Mouse (Mus musculus): ENCODE measurements around the gene Olfr749.
A peak's percentile ranks its signal among the peaks of the same experiment; 100 is the strongest.
"Not testable (repeated sequence)": the region's sequence is repeated elsewhere in the genome, so short reads cannot be mapped to it uniquely, and the experiment has no call there.

Gene Olfr749

GRCm38 (mm10) chr14:50744994-50745393 lies at the start of gene Olfr749:
TSS of gene Olfr749 (minus strand) at chr14:50745094.
- DNase-seq = no peak

- no peak for DNase-seq
Measured at GRCm38 (mm10) chr14:50788157-50788556, 43.3 kb upstream of the Olfr749 start.

DNA sequence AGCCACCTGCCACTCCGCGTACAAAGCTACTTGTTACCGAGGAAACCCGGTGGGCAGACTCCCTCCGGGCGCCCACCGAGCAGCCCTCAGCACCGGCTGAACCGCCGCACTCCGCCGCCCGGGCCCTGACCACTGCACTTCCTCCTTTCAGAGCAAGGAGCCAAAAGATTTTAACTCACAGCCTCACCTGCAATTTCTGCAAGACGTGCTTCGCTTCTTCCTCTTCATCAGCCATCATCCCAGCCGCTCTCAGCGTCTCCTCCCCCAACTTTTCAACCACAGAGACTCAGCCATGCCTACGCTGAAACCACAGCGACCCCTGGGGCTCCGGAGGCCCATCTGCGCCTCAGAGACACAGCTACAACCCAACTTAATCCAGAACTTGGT lies 40.4 kb upstream of the Olfr749 start, which contains the start of gene Ttc5:
Gene Ttc5, minus strand, starts transcription at position 269 of the 387 bp plus-strand sequence.
- peak; percentile 88 for DNase-seq

DNA sequence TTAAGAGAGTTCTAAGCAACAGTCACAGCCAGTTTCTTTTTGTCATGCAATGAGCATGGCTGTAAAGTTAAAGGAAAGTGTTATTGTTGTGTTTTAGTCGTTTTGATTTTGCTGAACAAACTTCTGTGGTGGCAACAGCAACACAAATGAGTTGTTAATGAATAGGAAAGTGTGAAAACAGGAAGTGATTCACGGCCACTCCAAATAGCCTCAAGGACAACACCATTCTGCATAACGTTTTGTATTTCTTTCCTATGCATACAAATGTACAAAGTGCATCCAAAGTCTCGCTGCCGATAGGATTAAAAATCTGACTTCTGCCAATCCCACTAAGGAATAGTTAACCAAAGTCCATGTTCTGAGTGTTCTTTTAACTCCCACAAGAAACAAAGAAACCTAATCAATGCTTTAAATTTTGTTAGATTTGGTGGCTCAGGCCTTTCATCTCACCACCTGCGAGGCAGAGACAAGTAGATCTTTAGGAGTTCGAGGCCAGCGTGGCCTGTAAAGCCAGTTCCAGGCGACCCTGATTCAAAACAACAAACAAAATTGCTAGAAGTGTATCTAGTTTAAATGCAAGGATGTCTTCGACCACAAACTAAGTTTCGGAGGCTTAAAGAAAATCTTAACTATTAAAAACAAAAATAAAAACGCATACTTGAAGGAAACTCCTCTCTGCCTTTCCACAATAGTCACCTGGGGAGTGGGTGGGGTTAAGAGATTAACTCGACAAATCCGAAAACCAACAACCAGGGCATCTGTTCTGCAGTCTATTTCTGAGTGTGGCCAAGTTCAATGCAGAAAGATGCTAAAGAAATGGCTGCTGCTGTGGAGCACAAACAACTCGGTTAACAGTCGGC lies 39.7 kb upstream of the Olfr749 start:
- no peak for DNase-seq

DNA sequence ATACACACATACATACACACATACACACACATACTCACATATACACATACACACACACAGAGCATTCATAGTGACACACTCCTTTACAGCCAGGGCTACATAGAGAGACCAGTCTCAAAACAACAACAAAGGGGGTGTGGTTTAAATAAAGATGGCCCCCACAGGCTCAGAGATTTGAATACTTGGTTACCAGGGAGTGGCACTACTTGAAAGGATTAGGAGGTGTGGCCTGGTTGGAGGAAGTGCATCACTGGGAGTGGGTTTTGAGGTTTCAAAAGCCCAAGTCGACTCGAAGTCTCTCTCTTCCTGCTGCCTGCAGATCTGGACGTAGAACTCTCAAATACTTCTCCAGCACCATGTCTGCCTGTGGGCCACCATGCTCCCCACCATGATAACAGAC lies 37.3 kb upstream of the Olfr749 start:
- no peak for DNase-seq

- DNase-seq = no peak
Measured at GRCm38 (mm10) chr14:50771342-50771741, 26.4 kb upstream of the Olfr749 start.

DNA sequence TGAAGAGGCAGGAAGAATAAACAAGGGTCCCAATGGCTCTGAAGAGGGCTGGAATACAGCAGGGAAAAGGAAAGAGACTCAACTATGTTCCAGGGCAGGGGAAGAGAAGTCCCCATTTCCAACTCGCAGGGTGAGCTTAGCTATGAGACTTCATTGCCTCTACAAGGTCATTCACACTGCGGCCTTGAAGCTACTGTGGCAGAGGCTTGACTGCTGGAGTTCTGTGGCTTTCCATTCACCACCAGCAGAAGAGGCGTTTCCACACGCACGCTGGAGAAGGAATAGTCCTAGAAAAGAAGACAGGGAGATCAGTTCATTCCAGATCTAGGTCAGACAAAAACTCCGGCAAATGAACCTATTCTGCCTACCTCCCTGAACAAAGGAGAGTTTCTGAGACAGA lies 20.8 kb upstream of the Olfr749 start:
- no peak for DNase-seq

DNA sequence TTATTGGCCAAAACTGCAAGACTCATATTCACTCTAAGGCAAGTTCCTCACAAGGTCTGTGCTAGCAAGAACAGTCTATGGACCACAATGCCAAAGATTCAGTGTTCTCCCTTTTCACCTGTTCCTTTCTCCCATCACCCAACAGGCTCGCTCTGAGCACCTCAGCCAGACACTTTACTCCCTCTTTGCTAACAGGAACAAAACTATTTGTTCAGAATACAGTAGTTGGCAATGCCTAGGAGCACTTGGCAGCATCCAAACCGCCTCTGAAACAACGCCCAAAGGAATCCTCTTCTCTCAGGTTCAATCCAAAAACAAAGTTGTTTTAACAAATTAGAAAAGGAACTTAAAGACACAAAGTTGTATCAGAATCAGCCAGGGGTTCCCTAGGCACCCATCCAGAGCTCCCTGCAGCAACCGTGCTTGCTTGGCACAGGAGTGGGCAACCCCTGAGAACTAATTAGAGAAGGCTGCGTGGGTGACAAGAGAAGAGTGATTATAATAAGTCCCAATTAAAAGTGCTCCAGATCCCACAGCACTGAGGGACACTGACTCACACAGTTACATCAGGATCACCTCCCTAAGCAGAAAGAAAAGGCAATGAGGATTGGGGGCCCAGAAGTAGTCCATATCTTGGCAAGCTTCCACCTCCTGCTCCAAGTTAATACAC lies 13.7 kb upstream of the Olfr749 start:
- no peak for DNase-seq

DNA sequence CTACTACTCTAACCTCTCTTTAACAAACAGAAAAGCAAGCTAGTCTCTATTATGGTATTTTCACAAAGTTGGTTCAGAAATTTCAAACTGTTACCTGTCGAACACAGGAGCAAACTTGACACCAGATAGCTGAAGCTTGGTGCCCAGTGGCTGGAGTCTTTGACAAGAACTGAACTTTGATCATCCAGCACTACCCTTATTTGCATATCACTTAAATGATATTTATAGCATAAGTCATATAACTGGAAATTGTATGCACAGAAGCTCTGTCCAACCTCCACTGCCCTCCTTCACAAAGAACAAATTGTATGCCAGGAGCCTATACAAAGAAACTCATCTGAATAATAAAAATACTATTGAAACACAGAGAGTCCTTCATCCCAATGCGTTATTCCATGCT lies 3.3 kb downstream of the Olfr749 start:
- no peak for DNase-seq

GRCm38 (mm10) chr14:50740334-50740733 lies 4.6 kb downstream of the Olfr749 start:
- DNase-seq = no peak

DNA sequence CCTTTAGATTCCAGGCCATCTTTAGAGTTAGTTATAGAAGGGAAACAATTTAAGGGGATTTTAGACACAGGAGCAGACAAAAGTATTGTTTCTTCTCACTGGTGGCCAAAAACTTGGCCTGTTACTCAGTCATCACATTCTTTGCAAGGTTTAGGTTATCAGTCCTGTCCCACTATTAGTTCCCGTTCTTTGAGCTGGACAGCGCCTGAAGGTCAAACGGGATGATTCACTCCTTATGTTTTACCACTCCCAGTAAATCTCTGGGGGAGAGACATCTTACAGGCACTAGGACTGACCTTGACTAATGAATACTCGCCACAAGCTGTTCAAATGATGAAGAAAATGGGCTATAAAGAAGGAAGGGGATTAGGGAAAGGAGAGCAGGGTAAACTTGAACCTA lies 22.5 kb downstream of the Olfr749 start:
- not testable (repeated sequence) for DNase-seq

DNA sequence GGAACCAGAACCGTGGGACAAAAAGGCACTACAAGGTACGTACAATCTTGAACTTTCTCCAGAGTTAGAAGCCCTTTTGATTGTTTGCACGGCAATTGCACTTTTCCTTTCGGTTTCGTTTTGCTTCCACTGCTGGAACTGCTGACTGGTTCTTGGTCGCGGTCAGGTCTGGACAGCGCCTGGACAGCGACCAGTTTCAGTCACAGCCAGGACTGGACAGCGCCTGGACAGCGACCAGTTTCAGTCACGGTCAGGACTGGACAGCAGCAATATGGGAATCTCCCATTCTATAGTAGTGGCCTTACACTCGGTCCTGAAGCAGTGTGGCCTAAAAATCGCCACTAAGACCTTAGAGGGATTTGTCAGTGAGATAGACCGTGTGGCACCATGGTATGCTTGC lies 25.0 kb downstream of the Olfr749 start:
- not testable (repeated sequence) for DNase-seq

DNA sequence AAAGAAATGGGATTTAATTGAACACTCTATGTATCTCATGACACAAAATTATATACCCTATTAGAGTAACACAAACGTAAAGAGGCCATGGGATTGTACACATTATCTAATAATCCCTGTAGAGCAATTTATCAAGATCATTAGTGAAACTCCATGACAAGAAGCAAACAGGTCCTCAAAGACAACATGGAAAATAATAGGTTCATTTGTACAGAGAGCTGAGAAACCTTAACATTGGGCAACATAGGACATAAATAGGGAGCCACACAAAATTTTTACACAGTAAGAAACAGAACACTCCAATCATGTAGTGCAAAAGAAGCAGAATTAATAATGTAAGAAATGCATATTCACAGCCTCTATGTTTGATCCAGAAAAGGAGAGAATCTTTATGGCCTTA lies 37.8 kb downstream of the Olfr749 start, which contains the start of gene Olfr748:
Gene Olfr748, plus strand, starts transcription at position 301 of the 400 bp plus-strand sequence.
- no peak for DNase-seq

DNA sequence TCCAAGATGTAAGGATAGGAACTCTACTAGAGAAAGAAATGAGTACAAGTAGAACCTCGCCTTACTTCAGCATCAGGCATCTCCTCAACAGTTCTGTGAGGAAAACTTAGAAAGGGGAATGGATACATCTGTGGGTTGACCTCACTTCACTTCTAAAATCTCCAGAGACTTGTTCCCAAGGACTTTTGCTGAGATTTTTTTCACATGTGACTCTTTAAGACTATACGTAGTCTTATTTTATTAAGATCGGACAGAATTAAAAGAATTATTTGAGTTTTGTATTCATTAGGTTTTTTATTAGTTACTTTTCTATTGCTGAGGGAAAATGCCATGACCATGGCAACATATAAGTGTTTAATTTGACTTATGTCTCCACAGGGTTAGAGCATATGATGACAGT lies 51.8 kb downstream of the Olfr749 start, which contains the start of gene Olfr747:
Gene Olfr747, minus strand, starts transcription at position 101 of the 400 bp plus-strand sequence.
- no peak for DNase-seq

Data from right cerebral cortex, postnatal 14 days (tissue).